Mouse (Mus musculus) megakaryocyte-erythroid progenitor cell, adult 5 weeks (primary cell): ENCODE data around the gene Pdha1. TPM values are rescaled to one million over a fixed set of nuclear protein-coding genes. Genes with fewer than 3 reads are reported as not detected.

Experiments used
- polyA plus RNA-seq: library from polyadenylated mRNA; stranded (reverse); fragments of >175 nt; gene quantifications from 2 replicates; pipeline ENCODE4 v1.2.3, GENCODE M21; 2012

The Pdha1 gene
- 13.9 and 15.7 TPM in 2 replicates for polyA plus RNA-seq

GRCm38 (mm10) chrX:160137861-160138717 is at the start of gene Pdha1:
Gene Pdha1 (minus strand): TSS chrX:160138413.

Other genes with a start within 250 kb of the Pdha1 start
- gene Map3k15, start 150.0 kb downstream of the Pdha1 start, polyA plus RNA-seq, result 0.49 and 0.69 TPM in 2 replicates